Mouse (Mus musculus) thymus, postnatal 10 days (tissue): Measurements from ENCODE around the gene Kat6b.

Source experiments
- DNase-seq, 2 experiments: peaks; one replicate each; pipeline ENCODE4 v3.0.0; 2021; ENCODE audit warnings: low spot score in 2 of 2

Kat6b gene

DNA sequence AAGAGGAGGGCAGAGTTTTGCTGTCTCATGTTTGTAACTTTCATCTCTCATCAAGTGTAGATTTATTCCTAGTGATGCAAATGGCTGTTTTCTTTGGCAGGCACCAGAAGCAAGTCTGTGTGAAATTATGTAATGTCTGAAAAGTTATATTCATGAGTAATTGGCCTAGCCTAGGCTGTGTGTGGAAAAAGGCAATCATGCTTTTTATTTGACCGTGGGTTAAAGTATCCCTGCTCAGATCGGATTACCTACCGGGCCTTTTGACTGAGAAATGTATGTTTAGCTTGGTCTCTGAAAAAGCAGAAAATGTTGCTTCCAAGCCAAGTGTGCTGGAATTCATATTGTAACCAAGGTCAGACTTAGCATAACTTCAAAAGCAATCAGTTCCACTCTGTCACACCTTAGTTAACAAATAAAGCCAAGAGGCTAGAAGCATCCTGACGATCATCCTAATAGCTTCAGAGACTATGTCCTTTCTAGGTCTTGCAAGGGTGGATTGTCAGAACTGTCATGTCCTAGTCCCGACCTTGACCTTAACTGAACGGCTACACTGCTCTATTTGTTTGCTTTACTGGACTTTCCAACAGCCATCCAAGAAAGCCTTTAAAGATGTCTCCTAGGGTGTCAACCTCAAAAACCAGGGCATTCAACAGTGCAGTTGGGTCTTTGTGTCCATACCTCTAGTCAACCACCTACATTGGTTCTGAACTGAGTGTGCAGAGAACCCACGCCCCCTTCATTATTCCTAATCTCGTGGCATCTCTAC is 111.9 kb downstream of the Kat6b start:
- DNase-seq, result no peak

- DNase-seq, result no peak
Observed at GRCm38 (mm10) chr14:21599446-21600173, 118.4 kb downstream of the Kat6b start.

DNA sequence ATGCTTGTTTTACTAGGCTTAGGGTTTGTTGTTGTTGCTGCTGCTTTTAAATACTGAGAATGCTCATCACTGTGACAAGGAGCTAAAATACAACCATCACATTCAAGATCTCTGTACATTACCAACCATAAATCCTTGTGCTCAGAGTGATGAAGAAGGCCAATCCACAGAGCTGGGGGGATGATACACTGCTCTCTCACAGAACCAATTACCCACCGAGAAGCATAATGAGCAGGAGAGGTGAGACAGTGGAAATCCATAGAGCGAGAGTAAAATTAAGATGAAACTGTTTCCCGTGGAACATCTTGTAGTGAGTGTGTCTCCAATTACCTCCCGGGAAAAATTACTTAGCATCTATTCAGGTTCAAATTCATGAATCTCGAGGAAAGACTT is 118.9 kb downstream of the Kat6b start:
- no peak for DNase-seq

GRCm38 (mm10) chr14:21600628-21601027 is 119.4 kb downstream of the Kat6b start:
- no peak for DNase-seq

DNA sequence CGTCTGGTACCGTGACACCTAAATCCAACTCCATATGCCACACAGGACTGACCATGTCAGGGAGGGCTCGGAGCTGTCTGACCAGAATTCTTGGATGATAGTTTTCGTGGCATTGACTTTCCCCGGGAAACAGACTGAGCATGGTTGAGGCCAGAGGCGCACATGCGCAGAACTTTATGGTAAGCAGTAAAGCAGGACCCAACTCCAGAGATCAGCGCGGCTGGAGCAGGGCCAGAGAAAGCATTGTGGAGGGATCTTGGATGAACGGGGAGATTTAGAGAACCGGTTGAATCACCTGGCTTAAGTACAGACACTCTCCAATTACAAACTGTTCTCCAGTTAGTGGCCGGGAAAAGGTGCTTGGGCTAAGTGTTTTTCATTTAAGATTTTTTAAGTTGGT is 120.9 kb downstream of the Kat6b start:
- DNase-seq, result no peak

DNA sequence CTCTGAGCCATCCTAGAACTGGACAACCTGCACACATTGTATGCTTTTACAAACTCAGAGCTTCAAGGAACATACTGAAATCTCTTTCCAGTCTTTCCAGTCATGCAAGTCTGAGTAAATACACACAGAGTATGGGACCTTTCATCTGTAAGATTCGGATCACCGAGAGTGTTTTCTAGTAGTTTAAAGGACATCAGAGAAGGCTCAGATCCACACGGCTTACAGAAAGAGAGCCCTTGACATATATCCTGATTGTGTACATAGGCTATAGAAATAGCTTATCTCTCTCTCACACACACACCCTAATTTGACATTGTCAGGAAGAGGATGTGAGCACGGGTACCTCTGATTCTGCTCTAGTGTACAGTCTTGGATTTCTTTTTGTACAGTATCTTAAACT is 121.7 kb downstream of the Kat6b start:
- DNase-seq, result no peak

DNA sequence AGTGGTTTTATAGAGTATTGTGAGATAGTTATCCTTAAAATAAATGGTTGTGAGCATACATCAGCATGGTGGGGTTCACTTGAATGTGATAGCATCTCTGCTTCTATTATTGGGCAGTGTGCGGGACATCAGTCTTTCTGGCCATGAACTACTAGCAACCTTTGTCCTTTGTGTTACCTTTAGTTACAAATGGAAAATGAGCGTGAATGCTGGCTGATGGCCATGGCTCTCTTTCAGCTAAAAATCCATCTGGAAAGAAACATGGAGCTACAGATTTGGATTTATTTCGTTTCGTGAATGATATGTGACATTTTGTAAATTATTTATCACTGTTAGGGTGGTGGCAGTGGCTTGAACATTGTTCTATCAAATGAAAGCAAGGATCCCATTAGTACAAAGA is 126.5 kb downstream of the Kat6b start:
- DNase-seq, result no peak

- no peak for DNase-seq
Observed at GRCm38 (mm10) chr14:21608886-21609285, 127.7 kb downstream of the Kat6b start.

GRCm38 (mm10) chr14:21610224-21610623 is 129.0 kb downstream of the Kat6b start:
- DNase-seq, result peak in 1 of 2 experiments; percentile 58

GRCm38 (mm10) chr14:21613031-21613430 is 131.8 kb downstream of the Kat6b start:
- DNase-seq, result no peak

DNA sequence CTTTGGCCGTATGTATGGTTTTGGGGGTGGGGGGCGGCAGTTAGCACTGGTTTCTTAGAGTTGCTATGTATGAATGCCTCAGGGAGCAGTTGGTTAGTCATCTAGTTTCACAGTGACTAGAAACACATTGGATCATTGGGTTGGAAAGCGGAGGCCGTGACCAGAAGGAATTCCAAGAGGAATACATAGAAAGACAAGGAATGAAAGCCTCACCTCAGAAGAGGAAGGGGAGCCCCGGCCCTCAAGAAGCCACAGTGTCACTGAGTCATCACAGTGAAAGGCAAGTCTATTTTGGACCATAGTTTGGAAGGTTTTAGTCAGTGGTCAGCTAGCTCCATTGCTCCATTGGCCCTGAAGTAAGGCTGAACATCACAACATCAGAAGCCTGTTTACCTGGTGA is 132.9 kb downstream of the Kat6b start:
- DNase-seq, result no peak

- DNase-seq, result no peak
Observed at GRCm38 (mm10) chr14:21615853-21616252, 134.6 kb downstream of the Kat6b start.

DNA sequence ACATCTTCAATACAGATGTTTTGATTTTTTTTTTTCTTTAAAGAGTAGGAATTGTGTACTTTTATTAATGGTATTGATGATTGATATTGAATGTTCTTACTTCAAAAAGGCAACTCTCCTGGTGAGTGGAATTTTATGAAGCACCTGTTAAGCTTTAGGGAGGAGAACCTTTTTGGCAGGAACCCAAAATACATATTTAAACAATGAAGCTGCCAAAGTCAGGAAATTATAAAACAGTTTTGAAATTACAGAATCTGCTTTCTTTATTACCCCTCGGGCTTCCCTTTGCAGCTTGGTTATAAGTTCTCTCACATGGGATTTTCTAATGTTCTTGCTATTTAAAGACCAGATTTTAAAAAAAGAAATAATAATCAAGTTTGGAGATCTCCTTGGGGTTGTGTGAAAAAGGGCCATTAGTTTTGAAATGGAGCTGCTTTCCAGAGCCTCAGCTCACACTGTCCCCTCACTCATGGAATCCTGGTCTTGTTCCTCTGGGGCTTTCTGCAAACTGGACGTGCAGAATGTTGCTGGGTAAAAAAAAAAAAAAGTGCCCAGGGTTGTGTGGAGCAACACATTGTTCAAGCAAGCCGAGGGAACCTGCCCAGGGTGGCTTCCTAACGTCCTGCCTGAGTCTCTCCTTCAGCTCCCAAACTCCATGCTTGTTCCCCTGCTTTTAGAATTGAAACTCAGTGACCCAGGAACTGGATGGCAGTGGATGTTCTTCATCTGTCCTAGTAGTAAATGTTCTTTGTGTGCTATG is 136.2 kb downstream of the Kat6b start:
- DNase-seq, result no peak

GRCm38 (mm10) chr14:21619951-21620350 is 138.7 kb downstream of the Kat6b start:
- no peak for DNase-seq

DNA sequence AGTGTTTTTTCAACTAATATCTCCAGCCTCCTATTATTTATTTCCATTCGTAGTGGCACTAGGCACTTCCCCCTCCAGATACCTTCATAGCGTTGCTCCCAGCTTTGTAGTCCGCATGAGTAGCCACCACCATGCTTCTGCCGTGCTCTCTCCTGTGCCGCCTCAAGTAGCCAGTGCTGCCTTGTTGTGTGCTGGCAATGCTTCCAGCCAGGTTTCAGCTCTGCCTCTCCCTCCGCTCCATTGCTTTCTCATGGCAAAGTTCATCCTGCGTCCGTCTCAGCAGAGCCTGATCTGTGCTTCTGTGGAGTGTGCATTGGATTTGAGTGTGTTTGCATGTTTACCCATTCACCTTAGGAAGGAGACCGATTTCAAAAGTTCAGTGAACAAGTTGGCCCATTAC is 144.7 kb downstream of the Kat6b start:
- no peak for DNase-seq

- DNase-seq, result no peak
Observed at GRCm38 (mm10) chr14:21631665-21632200, 150.5 kb downstream of the Kat6b start.

- no peak for DNase-seq
Observed at GRCm38 (mm10) chr14:21636548-21636947, 155.3 kb downstream of the Kat6b start.

DNA sequence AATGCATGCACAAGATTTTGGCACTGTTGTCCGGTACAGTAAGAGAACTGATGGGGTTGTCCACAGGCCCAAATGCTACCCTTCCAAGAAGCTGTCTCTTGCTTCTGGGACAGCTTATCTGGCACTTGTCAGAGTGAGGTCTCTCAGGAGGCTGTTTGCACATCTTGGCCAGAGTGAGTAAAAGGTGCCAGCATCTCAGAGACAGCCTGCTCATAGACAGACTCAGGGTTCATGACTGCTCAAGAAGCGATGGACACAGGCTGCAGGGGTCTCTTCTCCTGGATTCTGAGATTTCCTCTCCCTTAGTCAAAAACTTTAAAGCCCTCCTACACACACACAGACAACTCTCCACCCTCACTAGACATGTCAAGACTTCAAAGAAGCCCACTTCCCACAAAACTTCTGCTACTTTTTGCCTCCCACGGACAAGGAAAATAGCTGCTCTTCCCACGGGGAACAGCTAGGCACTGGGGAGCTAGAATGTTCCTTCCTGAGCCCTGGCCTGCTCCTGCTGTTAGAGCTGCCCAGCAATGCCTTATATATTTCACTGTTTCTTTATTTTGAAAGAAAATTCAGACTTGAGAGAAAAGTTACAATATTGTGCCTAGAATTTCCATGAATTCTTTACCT is 159.7 kb downstream of the Kat6b start:
- no peak for DNase-seq

DNA sequence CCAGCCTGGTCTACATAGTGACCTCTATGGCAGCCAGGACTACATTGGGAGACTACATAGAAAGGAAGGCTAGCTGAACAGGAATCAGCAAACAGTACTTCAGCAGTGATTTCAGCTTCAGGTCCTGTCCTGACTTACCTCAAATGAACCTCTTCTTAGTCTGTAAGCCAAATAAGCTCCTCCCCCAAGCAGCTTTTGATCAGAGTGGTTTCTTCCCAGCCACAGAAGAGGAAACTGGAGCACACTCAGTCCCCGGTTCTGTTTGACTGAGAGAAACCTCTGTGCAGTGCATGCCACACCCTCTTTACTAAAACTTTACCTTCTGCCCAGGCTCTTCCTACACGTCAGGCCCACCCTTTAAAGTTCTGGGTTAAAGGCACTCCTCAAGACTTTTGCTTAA is 172.6 kb downstream of the Kat6b start:
- DNase-seq, result no peak

- DNase-seq, result no peak
Observed at GRCm38 (mm10) chr14:21659155-21659554, 177.9 kb downstream of the Kat6b start.

- peak; percentile 27 to 72 for DNase-seq
Observed at GRCm38 (mm10) chr14:21659652-21660051, 178.4 kb downstream of the Kat6b start.
